Mouse (Mus musculus): ENCODE data around the gene Npas1.

Npas1 gene

DNA sequence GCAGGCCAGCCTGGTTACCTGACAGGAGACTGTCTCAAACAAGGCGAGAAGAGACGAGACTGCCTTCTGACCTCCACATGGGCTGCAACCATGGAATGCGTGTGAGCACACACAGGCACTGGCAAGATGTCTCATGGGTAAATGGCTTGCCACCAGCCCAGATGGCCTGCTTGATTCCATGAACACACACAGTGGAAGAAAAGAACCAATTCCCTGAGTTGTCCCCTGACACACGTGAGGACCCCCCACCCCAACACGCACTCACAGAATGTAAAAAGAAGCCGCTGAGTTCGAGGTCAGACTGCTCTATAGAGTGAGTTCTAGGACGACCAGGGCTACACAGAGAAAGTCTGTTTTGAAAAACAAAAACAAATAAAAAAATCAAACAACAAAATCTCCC lies at the start of gene Npas1:
Npas1 (minus strand) TSS at position 101 of the 400 bp plus-strand sequence.
- no peak for DNase-seq

DNA sequence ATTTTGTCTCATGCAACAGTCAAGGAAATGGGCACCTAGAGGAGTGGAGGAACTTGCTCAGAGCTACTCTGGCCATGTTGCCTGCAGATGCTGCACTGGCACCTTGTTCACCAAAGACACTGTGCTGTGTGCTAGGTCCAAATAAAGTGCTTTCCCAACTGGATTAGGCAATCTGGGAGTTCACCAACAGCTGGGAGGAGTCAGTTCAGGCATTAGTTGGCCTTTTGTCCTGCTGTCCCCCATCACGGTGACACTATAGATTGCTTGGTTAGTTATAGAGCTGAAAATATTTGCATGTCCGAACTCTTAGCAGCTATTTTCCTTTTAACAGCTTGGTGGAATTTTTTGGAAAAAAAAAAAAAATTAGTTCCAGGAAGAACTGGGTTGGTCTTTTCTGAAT lies 48.5 kb upstream of the Npas1 start:
- no peak for DNase-seq

DNA sequence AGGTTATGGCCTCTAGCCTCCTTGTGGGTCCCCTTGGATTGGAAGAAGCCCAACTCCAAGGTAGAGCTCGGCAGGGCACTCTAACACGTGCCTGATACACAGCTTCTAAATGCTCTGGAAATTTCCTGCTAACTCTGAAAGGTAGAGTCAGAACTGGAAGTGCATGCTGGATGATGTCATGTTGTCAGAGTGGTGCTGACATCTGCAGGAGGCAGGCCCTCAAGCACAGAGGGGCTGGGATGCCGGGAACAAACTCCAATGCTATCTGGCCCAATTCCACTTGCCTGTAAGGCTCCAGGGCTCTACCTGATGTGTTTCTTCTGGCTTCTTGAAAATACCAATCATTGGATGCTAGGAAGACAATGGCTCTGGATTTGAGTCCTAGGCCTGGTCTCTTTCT lies 47.9 kb upstream of the Npas1 start:
- no peak for DNase-seq

DNA sequence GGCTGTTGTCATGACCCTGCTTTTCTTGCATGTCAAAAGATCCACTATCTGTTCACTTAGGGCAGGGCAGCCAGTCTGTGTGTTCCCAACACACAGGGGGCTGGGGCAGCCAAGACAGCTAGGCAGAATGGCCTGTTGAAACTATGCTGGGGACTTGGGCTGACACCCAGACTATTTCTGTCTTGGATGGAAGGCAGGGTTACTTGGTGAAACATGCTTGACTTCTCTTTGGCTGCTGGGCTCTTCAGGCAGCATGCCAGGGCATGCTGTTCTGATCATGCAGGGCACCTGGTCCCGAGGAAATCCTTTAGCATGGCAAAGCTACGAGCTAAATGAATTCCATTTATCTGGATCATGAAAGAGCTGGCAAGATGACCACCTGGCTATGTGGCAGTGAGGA lies 46.8 kb upstream of the Npas1 start:
- no peak for DNase-seq

DNA sequence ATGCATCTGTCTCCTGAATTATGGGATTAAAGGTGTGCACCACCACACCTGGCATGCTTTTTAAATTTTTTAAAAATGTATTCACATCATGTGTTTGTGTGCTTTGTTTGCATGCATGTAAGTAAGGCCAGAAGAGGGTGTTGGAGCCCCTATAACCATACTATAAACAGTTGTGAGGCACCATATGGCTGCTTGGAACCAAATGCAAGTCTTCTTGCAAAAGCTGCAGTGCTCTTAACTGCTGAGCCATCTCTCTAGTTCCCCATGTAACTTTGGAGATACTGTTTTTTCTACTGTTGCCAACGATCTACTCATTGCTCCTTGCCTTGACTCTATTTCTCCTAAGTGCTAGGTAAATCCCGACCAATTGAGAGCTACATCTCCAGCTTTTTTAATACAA lies 41.8 kb upstream of the Npas1 start:
- DNase-seq = no peak

DNA sequence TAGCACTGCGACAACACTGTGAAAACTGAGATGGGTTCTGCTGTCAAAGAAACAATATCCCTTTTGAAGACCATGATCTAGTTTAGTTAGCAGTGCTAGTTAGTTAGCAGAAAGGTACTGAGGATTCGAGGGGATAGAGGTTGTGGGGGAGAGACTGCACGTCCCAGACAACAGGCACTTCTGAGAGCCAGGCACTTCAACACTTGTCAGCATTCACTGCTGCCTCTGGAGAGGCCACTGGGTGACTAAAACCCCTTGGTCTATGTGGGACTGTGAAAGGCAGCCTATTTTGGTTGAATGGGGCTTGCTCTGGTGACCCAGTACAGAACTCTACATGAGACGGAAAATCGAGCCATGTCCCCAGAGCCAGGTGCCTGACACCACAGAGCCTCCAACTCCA lies 39.7 kb upstream of the Npas1 start:
- DNase-seq = no peak

DNA sequence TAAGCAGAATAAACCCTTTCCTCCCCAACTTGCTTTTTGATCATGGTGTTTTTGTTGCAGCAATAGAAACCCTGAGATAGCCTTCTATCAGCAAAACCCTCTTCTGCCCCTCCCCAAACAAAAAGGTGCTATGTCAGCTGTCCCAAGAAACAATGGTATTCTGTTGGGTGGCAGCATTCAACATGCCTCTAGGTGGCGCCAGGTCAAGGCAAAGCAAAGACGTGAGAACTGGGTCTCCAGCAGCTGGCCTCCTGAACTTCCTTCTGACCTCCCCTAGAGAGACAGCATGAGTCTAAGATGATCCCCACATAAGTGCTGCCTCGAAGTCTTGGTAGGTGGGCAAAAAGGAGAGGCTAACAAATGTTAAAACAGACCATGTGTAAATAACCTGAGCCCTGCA lies 29.8 kb upstream of the Npas1 start:
- peak; percentile 68 for DNase-seq

DNA sequence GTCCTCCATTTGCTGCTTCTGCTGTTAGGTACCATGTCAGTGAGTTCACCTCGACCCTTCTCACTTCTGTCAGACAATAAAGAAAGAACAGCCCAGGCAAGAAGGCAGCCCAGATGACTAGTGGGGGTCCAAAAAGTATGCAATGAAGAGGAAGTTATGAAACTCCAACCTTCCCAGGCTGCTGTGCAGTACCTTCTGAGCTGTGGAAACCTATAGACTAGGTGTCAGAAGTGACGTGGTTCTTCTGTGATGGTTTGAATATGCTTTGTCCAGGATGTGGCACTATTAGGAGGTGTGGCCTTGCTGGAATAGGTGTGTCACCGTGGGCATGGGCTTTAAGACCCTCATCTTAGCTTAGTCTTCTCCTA lies 27.7 kb upstream of the Npas1 start:
- no peak for DNase-seq

DNA sequence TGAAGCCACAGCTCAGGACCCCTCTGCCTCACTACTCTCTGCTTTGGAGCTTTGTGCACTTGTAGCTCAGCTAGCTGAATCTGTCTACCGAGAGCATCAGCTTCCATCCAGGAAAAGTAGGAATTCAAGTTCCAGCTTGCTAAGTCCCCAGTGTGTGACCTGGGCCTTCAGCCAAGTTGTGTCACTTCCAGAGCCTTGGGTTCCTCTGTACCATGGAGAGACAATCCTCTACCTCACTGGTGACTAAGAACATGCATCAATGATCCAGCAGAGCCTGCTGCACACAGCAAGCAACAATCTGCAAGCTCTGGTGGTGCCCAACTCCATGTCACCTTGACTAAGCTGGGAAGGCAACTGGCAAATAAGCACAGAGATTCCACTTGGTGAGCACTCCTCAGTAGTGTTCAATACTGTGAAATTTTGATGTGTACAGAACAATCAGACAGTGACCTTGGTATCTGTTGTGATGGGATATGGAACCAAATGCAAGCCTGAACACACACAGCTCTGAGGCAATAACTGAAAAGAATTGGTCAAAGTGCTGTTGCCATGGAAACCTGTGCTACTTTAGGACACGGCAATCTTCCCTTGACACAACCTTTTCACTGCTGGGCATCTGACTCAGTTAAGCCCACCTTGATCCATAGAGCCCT lies 27.2 kb upstream of the Npas1 start:
- DNase-seq = no peak

DNA sequence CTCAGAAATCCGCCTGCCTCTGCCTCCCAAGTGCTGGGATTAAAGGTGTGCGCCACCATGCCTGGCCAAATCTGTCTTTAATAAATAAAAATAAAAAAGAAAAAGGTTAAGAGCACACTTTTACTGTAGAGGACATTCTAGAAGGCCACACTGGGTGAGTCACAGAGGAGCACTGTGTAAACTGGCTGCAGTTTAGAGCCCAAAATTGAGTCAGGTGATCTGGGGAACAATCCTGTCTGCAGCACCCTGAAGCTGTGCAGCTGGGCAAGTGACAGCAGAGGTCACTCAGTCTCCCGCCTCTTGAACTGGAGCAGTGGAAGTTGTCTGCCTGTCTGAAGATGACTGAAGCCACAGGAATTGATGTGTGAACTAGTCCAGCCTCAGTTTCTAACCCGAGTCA lies 24.0 kb upstream of the Npas1 start:
- no peak for DNase-seq

DNA sequence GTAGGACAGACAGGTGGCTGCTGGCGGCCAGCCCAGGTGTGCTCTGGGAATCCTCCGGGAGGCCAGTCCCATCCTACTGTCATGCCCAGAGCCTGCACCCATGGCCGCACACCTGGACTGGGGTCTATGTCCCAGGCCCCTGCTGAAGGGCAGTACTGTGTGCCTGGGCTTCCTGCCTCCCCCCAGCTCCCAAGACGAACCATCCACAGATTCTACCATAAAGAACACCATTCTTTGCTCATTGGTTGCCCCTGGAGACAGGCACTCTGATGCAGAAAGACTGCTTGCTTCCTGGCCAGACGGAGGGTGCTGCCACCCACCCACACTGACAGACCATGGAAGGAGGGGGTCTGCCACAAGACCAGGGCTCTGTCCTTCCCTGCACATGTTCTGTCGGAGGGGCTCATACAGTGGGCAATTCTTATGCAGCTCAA lies 22.2 kb upstream of the Npas1 start:
- DNase-seq = no peak

DNA sequence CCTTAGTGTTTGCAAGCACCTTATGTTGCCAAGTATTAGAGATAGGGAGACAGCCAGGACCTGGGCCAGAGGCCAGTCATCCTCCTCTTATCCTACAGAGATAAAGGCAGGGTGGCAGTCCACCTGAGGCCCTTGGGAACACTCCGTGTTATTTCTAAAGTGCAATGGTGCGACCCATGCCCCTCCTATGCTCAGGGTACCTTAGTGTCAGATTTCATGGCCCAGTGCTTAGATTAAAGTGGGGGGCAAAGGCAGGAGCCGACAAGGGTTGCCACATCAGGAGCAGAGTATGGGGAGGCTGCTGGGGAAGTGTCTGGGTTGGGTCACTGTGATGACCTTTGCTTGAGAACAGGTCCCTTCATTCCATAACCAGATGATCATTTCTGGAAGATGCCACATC lies 18.7 kb upstream of the Npas1 start:
- no peak for DNase-seq

DNA sequence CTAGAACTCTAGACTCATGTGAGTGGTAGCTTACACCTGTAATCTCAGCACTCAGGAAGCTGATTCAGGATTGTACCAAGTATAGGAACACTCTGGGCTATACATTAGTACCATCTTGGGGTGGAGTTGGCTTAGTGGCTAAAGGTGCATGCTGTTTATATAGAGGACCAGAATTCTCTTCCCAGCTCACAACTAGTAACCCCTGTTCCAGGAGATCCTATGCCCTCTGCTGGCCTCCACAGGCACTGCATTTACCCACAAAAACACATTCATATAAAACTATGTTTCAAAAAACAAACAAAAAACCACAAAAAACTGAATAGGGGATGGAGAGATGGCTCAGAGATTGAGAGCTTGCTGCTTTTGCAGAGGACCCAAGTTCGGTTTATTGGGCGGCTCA lies 15.8 kb upstream of the Npas1 start:
- peak; percentile 42 for DNase-seq

DNA sequence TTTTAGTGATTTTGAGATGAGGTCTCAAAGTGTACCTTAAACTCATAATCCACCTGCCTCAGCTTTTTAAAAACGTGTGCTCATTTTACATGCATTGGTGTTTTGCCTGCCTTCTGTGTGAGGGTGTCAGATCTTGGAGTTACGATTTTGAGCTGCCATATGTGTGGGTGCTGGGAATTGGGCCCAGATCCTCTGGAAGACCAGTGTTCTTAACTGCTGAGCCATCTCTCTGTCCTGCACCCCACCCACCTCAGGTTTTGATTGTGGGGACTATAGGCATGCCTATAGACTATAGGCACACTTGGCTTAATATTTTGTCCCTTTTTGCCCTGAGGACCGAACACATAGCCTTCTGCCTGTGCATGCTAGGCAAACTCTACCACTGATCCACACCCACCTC lies 14.7 kb upstream of the Npas1 start:
- DNase-seq = no peak

DNA sequence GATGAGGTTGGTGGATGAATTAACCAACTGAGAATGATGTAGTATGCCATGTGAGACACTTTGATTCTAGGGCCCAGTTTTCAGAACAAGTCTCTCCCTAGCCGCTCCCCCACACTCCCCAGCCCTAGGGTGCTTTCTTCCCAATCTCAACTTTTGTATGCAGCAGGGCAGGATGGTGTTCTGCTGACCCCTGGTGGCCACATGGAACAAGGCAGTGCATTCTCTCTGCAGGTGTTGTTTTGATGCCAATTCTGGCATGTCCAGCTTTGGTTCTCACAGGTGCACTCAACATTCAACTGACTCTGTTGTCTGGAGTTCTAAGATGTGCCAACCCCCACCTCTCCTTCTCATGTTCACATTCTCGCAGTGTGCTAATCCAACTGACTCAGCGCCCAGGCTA lies 14.2 kb upstream of the Npas1 start:
- peak; percentile 67 for DNase-seq

DNA sequence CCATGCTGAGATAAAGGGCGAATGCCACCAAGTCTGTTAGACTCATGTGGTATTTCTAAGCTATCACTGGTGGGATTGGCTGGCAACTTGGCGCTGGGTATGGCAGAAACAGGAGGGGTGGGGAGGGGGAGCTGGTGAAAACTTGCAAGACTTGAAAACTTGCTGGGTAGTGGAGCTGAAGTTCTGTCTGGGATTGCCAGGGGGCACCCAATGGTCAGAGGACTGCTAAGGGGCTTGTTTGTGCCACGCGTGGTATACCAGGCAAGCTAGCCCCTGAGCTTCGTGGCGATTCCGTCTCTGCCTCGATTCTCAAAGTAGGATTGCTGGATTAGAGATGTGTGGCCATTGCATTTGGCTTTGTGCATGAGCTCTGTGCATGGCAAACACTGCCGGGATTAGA lies 12.4 kb upstream of the Npas1 start:
- no peak for DNase-seq

DNA sequence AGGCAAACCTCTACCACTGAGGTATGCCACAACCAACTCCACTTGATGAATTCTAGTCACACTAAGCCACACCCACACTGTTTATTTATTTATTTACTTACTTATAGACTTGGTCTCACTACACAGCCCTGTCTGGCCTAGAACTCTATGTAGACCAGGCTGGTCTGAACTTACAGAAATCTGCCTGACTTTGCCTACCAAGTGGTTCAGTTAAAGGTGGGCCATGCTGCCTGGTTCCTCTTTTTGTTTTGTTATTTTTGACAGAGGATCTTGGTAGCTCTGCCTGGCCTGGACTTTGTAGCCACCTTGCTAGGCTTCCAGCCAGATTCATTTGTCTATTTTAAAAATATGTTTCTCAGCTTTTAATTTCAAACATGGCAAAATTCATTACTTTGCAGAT lies 11.3 kb upstream of the Npas1 start:
- no peak for DNase-seq

DNA sequence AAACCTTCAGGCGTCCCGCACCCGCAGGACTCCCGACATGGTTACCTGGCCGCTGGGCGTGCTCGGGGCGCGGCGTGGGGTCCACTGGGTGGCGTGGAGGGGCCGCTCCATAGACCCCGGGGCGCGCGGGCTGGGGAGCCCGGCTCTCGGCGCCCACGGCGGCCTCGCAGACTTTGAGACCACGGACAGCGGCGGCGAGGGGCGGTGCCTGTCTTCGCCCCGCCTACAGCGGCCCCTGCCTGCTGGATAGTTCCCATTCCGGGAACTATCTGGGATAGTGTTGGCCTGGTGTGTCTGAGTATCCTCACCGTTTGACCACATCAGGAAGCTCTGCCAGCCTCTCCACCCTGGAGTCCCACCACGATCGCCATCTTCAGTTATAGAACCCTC lies 933 bp downstream of the Npas1 start:
- DNase-seq = peak; percentile 56

DNA sequence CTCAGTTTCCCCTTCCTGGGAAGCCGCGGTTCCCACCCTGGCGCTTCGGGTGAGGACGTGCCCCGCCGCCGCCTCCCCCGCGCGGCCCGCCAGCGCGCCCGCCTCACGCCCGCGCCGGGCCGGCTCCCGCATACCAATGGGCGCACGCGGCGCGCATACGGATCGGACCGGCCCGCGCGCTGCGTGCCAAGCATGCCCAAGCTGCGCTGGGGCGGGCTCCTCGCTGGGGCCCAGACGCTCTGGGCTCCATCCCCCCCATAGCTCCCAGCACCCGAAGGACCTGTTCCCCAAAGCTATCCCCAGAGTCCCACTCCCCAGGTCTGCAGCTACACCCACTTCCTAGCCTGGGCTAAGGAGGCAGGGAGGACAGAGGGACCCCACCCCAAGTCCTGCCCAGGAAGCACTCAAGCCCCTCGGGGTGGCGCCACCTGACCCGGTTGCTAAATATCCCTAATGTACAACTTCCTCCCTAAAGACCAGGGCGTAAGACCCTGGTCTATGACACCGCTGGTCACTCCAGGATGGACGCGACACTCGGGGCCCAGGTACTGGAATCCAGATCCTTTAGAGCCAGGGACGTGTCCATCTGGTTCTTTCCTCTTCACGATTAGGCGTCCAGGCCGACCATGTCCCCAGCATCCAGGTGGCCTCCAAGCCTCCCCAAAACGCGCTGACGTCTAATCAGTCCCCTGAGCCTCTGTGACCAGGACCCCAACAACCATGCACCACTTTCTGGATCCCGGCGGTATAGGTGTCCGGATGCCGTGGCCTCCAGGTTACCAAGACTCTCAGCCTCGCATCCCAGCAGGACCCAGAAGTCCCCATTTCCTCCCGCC lies 1.5 kb downstream of the Npas1 start:
- no peak for DNase-seq

DNA sequence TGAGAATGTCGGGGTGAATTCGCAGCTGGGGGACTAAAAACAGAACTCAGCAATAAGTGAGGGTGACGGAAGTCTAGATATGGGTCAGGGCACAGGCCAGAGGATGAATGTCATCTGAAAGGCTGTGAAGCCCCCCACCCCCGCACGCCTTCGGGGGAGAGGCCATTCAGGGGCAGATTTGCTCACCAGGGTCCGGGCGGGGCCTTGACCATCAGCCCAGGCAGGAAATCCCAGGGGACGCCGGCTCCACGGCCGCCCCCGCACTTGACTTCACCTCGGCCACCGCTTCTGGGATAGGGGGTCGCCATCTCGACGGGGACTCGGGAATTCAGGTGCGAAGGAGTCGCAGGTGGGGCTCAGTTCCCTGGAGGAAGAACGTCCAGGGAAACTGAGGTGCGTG lies 2.2 kb downstream of the Npas1 start:
- DNase-seq = no peak

DNA sequence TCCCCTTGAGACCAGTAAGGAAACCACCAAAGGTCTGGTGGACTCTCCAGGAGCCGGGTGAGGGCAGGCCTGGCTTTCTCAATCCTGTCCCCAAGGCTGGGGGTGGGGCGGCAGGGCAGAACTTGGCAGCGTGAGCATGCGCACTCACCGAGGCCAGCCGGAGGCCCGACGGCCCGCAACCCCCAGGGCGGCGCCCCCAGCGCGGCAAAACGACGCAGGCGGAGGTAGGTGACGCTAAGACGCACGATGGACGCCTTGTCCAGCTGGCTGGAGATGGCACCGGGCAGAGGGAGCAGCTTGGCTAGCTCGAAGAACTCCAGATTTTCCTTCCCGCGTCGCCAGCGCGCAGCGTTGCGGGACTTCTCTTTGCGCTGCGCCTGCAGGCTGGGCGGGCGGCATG lies 3.1 kb downstream of the Npas1 start:
- peak; percentile 52 for DNase-seq

DNA sequence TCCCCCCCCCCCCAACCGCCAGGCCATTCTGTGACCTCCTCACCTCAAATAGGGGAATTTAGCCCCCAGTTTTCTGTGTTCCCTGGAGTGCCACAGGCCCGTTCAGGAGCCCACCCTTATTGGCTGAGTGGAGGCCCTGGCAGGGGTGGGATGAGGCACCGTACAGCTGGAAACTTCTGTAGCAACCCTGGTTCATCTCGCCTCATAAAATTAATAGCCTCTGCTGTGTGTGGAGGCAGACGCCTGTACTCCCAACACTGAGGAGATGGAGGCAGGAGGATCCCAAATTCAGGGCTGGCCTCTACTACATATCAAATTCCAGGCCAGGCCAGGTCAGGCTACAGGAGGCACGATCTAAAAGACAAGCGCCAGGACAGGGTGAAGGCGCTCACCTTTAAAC lies 3.7 kb downstream of the Npas1 start:
- DNase-seq = no peak

DNA sequence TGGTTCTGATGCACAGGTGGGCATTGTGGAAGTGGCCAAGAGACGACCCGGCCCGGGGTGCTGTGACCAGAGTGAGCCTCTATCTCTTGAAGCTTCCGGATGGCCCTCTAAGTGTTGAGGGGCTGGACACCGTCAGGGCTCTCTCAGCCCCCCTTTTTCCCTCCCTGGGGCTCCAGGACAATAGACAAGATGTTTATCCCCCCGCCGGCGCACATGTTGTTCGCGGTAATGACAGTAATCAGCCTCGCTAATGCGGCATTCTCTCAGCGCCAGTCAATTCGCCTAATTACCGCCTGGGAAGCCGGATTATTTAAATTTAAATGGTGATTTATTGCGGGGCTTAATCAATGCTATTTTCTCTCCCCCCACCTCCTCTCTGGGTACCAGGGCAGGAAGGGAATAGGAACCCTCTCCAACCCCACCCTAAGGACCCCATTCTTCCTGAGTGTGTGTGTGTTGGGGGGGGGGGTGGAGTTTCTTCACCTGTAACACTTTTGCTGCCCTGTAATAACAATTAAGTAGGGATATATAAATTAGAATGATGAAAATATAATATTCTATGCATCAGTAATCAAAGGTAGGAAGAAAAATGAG lies 5.3 kb downstream of the Npas1 start:
- DNase-seq = no peak

DNA sequence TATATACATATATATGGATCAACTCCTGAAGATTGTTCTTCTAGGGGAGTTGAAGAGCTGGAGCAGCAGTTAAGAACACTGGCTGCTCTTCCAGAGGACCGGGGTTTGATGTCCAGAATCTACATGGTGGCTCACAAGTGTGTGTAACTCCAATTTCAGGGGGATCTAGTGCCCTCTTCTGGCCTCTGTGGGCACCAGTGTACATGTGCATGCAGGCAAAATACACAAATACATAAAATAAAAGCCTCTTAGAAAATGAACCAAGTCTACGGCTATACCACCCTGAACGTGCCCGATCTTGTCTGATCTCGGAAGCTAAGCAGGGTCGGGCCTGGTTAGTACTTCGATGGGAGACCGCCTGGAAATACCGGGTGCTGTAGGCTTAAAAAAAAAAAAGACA lies 6.0 kb downstream of the Npas1 start:
- peak; percentile 44 for DNase-seq

DNA sequence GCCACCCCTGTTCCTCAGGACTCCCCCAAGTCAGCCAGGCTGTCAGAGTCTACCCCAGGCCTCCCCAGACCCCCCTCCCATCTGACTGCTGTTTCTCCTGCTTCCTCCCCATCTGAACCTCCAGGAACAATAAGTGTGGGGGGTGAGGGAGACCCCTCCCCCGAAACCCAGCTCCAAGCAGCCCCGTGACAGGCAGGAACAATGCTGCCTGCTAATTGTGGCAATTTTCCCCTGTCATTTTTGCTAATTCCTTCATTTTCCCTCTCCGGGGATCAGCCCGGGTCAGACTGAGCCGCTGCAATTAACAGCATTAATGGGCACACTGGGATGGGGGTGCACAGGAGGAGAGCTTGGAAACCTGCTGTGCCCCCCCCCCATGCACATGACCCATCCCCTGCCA lies 9.4 kb downstream of the Npas1 start:
- DNase-seq = no peak

All from embryo, embryonic 11 days (tissue).